In the genomic region with DNA sequence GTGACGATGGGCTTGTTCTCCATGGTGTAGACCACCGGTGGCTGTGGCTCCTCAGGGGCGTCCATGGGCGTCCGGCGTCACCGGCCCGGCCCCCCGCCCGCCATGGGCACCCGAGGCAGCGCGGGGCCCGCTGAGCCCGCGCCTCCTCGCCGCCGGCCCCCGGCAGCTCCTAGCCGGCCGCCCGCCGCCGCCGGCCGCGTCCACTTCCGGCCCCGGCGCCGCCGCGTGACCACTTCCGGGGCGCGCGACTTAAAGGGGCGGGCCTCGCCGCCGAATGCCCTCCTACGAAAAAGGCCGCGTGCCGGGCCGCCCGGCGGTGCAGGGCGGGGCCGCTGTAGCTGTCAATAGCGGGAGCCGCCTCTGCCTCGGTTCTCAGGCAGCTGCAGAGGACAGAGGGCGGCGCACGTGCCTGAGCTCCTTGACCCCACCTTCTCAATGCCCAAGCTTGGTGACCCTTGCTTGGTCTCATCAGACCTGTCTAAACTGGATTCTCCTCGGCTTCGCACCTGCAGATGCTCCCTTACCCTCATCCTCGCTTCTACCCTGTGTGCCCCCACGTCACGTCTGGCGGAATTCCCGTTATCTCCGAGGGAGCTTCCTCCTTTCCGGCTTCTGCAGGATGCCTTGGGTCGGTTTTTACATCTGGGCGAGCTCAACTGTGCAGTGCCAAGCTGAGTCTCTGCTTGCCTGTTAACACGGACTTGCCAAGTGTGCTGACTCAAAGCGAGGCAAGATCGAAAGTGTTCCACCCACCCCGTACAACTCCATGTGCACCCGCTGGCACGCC, we compare ENCODE assay signal across 8 mouse cellular contexts. TPM values are rescaled to one million over a fixed set of nuclear protein-coding genes. Genes with fewer than 3 reads are reported as not detected.
DNase-seq lines count a peak whose midpoint lies in the region; ATAC-seq and TF ChIP-seq lines count a peak whose summit lies in the region.

A gene (minus strand): TSS at position 204 of the 787 bp plus-strand sequence.

- peak within 1 kb of the TSS; percentile 84 for H3K9ac ChIP-seq in ES-Bruce4 (ENCODE audit: low read depth, poor library complexity, severe bottlenecking)
- H3K9ac ChIP-seq in forebrain, embryonic 15.5 days (replicated peaks), result peak within 1 kb of the TSS; percentile 78

- no peak for TF ChIP-seq POLR2A in ES-Bruce4 (IDR thresholded peaks at IDR 0.05; ENCODE audit: insufficient read depth, low read length)
- TF ChIP-seq POLR2A in lung, adult 2 months (IDR thresholded peaks at IDR 0.05; ENCODE audit: borderline replicate concordance, extremely low read depth, low read depth, low read length), result no peak

- peak within 1 kb of the TSS; percentile 82 for H3K4me3 ChIP-seq in ES-Bruce4 (ENCODE audit: low read depth, low read length)
- H3K4me3 ChIP-seq in forebrain, embryonic 15.5 days, result peak within 1 kb of the TSS; percentile 54
- H3K4me3 ChIP-seq in lung, adult 2 months (replicated peaks; ENCODE audit: extremely low read depth, low read depth, low read length), result peak within 1 kb of the TSS; percentile 83

- no peaks in the 10 kb centered on the region for H3K9me3 ChIP-seq in ES-Bruce4 (replicated peaks; ENCODE audit: control insufficient read depth, insufficient read depth, low read length, poor library complexity, severe bottlenecking)
- no peaks in the 10 kb centered on the region for H3K9me3 ChIP-seq in forebrain, embryonic 15.5 days

- no peaks in the 10 kb centered on the region for H3K4me1 ChIP-seq in ES-Bruce4 (ENCODE audit: control insufficient read depth, insufficient read depth, low read length)
- peaks cover 20% of the 10 kb centered on the region for H3K4me1 ChIP-seq in forebrain, embryonic 15.5 days
- peaks cover 5% of the 10 kb centered on the region; the same call in 1 of the 2 replicates for H3K4me1 ChIP-seq in lung, adult 2 months (ENCODE audit: control insufficient read depth, insufficient read depth, low read length)

- TF ChIP-seq EP300 in ES-Bruce4 (IDR thresholded peaks at IDR 0.05; ENCODE audit: insufficient read depth, low read depth, low read length), result peak; percentile 12; the same call in 1 of the 2 replicates

- DNase-seq in cerebellum, adult 11 months, result peak; percentile 81
- DNase-seq in heart, postnatal 25 days (ENCODE audit: low spot score), result peak; percentile 80
- DNase-seq in layer of hippocampus, adult 18-20 months (ENCODE audit: low spot score in 2 of 2), result peak; percentile 84 to 87
- DNase-seq in lung, adult 2 months, result peak; percentile 83
- peak; percentile 68 to 78 for DNase-seq in thymus, adult 18-20 months

- no peaks in the 10 kb centered on the region for H3K27me3 ChIP-seq in ES-Bruce4 (ENCODE audit: control insufficient read depth, insufficient read depth, low read length, poor library complexity, severe bottlenecking)
- no peaks in the 10 kb centered on the region for H3K27me3 ChIP-seq in forebrain, embryonic 15.5 days

- intact Hi-C loops in heart, postnatal 25 days (cut with DNase I), result loop anchor here (5.0 kb wide), 1 partner anchor 57 kb away; a partner anchor contains a TSS

- no peak for TF ChIP-seq CTCF in ES-Bruce4 (IDR thresholded peaks at IDR 0.05; ENCODE audit: low read depth, low read length)
- no peak for TF ChIP-seq CTCF in lung, adult 2 months (IDR thresholded peaks at IDR 0.05; ENCODE audit: insufficient read depth, low read length)

- peak; percentile 96 for ATAC-seq in forebrain, embryonic 15.5 days (replicated peaks)
- ATAC-seq in neutrophil, adult 5-6 weeks (ENCODE audit: extremely low read depth, insufficient number of reproducible peaks, low FRiP score, poor library complexity, severe bottlenecking), result peak; percentile 85

- H3K36me3 ChIP-seq in ES-Bruce4 (ENCODE audit: control insufficient read depth, insufficient read depth, low read length, poor library complexity, severe bottlenecking), result no peaks in the 10 kb centered on the region
- H3K36me3 ChIP-seq in forebrain, embryonic 15.5 days, result no peaks in the 10 kb centered on the region

- H3K4me2 ChIP-seq in forebrain, embryonic 15.5 days (replicated peaks), result peak within 1 kb of the TSS; percentile 87

- 0% methylated on average over 64 of the region's 74 CpGs for WGBS in forebrain, embryonic 15.5 days
- 1% methylated on average over 66 of the region's 74 CpGs for WGBS in lung, adult 2 months

- no peak within 1 kb of the TSS for H3K27ac ChIP-seq in ES-Bruce4 (ENCODE audit: insufficient read depth, low read length)
- H3K27ac ChIP-seq in forebrain, embryonic 15.5 days (replicated peaks), result peak within 1 kb of the TSS; percentile 82

RNA-seq across cellular contexts. Expression of the gene that starts here (rescaled TPM):
- 20.6 and 22.0 TPM in 2 replicates for polyA plus RNA-seq in ES-Bruce4 (2011; ENCODE audit: insufficient read depth, insufficient read length, low read depth, missing spikeins)
- polyA plus RNA-seq in forebrain, embryonic 15.5 days (2015; fragmentation: Nextera tagmentation; extraction: Ambion mirVana), result 27.2 and 27.5 TPM in 2 replicates
- 10 to 100 TPM; 40.2 to 44.4 TPM for total RNA-seq in heart, postnatal 25 days (2021)
- 10 to 100 TPM; 81.2 to 86.4 TPM for total RNA-seq in layer of hippocampus, adult 18-20 months (2021)
- 45.4 and 50.0 TPM in 2 replicates for polyA plus RNA-seq in lung, adult 2 months (2012; rRNA removed)
- total RNA-seq in neutrophil, adult 5-6 weeks (2017), result 36.2 and 38.4 TPM in 2 replicates
